Mouse (Mus musculus) embryonic facial prominence, embryonic 14.5 days (tissue): ENCODE results near the gene Tfr2. TPM values are rescaled to one million over a fixed set of nuclear protein-coding genes. Genes with fewer than 3 reads are reported as not detected.

Experiments
- ATAC-seq: fragments of 200-750 bp; cut with Nextera tagmentation; 2 replicates; pipeline ENCODE4 v1.8.0; 2017; ENCODE audit warnings: low read depth, moderate number of reproducible peaks, moderate TSS enrichment
- DNase-seq: peaks from one replicate; pipeline ENCODE4 v3.0.0-alpha.2; 2015; ENCODE audit warnings: low spot score
- H3K27ac ChIP-seq: fragments of 300-500 bp; sonication (generic); replicated peaks from 2 replicates; pipeline ENCODE4 v1.5.1; 2014; ENCODE audit warnings: low read depth, mild to moderate bottlenecking, low read length, moderate library complexity
- H3K27me3 ChIP-seq: fragments of 300-500 bp; sonication (generic); replicated peaks from 2 replicates; pipeline ENCODE4 v1.6.1; 2014; ENCODE audit warnings: low read length; ENCODE audit not compliant: control insufficient read depth, insufficient read depth
- H3K36me3 ChIP-seq: fragments of 300-500 bp; sonication (generic); 2 replicates; pipeline ENCODE4 v1.6.1; 2014; ENCODE audit warnings: low read length, mixed read lengths; ENCODE audit not compliant: control insufficient read depth, insufficient read depth
- H3K4me1 ChIP-seq: fragments of 300-500 bp; sonication (generic); 2 replicates; pipeline ENCODE4 v1.6.1; 2014; ENCODE audit warnings: antibody characterized with exemption, low read length; ENCODE audit not compliant: control insufficient read depth, insufficient read depth
- H3K4me2 ChIP-seq: fragments of 300-500 bp; sonication (generic); 2 replicates; pipeline ENCODE4 v1.6.1; 2014; ENCODE audit warnings: low read depth, mild to moderate bottlenecking, low read length, moderate library complexity, mixed read lengths
- H3K4me3 ChIP-seq: fragments of 300-500 bp; sonication (generic); 2 replicates; pipeline ENCODE4 v1.5.1; 2014; ENCODE audit warnings: low read depth, mild to moderate bottlenecking, low read length
- H3K9ac ChIP-seq: fragments of 300-500 bp; sonication (generic); 2 replicates; pipeline ENCODE4 v1.6.1; 2014; ENCODE audit warnings: low read depth, mild to moderate bottlenecking, low read length, moderate library complexity, mixed read lengths
- H3K9me3 ChIP-seq: fragments of 300-500 bp; sonication (generic); 2 replicates; pipeline ENCODE4 v1.6.1; 2016; ENCODE audit warnings: low read length; ENCODE audit not compliant: control insufficient read depth
- WGBS: fragments of 180-500 bp; shearing (Covaris S2); extraction: QIAGEN DNeasy Blood & Tissue Kit; methylation state at CpG from one replicate; pipeline ENCODE4 v1.1.7; 2014; 5-methylcytosine and 5-hydroxymethylcytosine counted together
- polyA plus RNA-seq: library from polyadenylated mRNA; unstranded; fragments of >200 nt; fragmentation: Nextera tagmentation; extraction: Ambion mirVana; gene quantifications from 2 replicates; pipeline ENCODE4 v1.2.1, GENCODE M21; 2014

Tfr2 gene
- 1.1 and 1.3 TPM in 2 replicates for polyA plus RNA-seq

GRCm38 (mm10) chr5:137569665-137570064, at the start of gene Tfr2:
TSS of gene Tfr2 (plus strand) at chr5:137569840.
- no peak within 1 kb of the TSS for H3K4me2 ChIP-seq
- H3K9me3 ChIP-seq = no peaks in the 10 kb centered on the region
- no peak within 1 kb of the TSS for H3K27ac ChIP-seq
- 32% methylated on average over 9 of the region's 9 CpGs for WGBS
- H3K27me3 ChIP-seq = peaks cover 12% of the 10 kb centered on the region; the same call in 1 of the 2 replicates
- no peak within 1 kb of the TSS for H3K4me3 ChIP-seq
- H3K9ac ChIP-seq = no peak within 1 kb of the TSS
- DNase-seq (peak; percentile 29), ATAC-seq (peak; percentile 50; the same call in 1 of the 2 replicates)
- H3K36me3 ChIP-seq = no peaks in the 10 kb centered on the region
- H3K4me1 ChIP-seq = 0 out of 2 replicates have a peak, but pooled peaks cover 7% of the 10 kb centered on the region

DNA sequence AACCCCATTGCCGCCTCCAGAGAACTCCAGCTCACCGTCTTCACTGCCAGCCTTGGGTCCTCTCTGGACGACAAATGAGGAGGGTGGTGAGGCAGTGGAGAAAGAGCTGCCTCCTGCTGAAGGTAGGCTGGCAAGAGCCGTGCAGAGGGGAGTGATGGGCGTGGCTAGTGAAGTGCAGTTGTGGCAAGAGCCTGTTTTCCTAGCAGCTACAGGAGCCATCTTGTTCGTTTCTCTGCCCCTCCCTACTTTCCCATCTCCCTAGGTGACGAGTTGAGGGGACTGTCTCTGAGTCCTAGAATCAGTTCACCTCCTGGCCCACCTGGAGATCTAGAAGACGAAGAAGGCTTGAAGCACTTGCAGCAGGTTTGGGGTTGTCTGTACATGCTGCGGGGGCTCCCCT, 47.8 kb upstream of the Tfr2 start:
- peaks cover 96% of the 10 kb centered on the region for H3K36me3 ChIP-seq
- DNase-seq (no peak), ATAC-seq (no peak)
- H3K4me3 ChIP-seq = no peak overlapping the region
- 78% methylated on average over 9 of the region's 9 CpGs for WGBS
- H3K27ac ChIP-seq = no peak overlapping the region
- no peaks in the 10 kb centered on the region for H3K27me3 ChIP-seq
- no peaks in the 10 kb centered on the region for H3K4me1 ChIP-seq
- no peak overlapping the region for H3K4me2 ChIP-seq
- H3K9me3 ChIP-seq = no peaks in the 10 kb centered on the region
- no peak overlapping the region for H3K9ac ChIP-seq

DNA sequence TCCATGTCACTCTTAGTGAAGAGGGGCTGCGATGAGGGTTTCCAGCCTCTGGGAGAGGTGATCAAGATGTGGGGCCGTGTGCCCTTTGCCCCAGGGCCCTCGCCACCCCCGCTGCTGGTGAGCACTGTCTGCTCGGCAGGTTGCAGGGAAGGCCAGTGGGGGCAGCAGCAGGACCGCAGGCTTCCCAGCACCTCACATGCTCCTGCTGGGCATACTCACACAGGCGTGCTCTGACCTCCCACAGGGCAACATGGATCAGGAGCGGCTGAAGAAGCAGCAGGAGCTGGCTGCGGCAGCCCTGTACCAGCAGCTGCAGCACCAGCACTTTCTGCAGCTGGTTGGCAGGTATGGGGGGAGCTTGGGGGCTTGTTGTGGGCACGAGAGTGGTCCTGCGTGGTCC, 46.9 kb upstream of the Tfr2 start:
- WGBS = 75% methylated on average over 11 of the region's 11 CpGs

GRCm38 (mm10) chr5:137523396-137524250, 46.0 kb upstream of the Tfr2 start:
- no peak for ATAC-seq
- Histone ChIP-seq H3K4me1 (no peaks in the 10 kb centered on the region), H3K9ac (no peak overlapping the region), H3K4me2 (no peak overlapping the region), H3K36me3 (peaks cover 99% of the 10 kb centered on the region), H3K4me3 (no peak overlapping the region), H3K27ac (no peak overlapping the region), H3K9me3 (no peaks in the 10 kb centered on the region), H3K27me3 (no peaks in the 10 kb centered on the region)
- DNase-seq = no peak
- 84% methylated on average over 23 of the region's 25 CpGs for WGBS

More for the DNA sequence above, 46.9 kb upstream of the Tfr2 start:
- Histone ChIP-seq H3K4me2 (no peak overlapping the region), H3K4me1 (no peaks in the 10 kb centered on the region), H3K9me3 (no peaks in the 10 kb centered on the region), H3K36me3 (peaks cover 99% of the 10 kb centered on the region), H3K9ac (no peak overlapping the region), H3K27me3 (no peaks in the 10 kb centered on the region), H3K4me3 (no peak overlapping the region), H3K27ac (no peak overlapping the region)
- no peak for DNase-seq
- ATAC-seq = no peak

DNA sequence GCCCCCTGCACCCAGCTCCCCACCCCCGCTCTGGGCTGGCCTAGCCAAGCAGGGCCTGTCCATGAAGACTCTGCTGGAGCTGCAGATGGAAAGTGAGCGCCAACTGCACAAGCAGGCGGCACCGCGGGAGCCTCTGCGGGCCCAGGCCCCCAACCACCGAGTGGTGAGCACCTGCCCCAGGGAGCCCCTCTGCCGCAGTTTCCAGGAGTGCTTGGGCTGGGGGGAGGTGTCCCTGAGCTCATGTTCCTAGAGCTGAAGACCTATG, 45.5 kb upstream of the Tfr2 start:
- WGBS = 74% methylated on average over 4 of the region's 8 CpGs
- Histone ChIP-seq H3K4me2 (no peak overlapping the region), H3K27me3 (no peaks in the 10 kb centered on the region), H3K27ac (no peak overlapping the region), H3K4me1 (no peaks in the 10 kb centered on the region), H3K4me3 (no peak overlapping the region), H3K36me3 (peaks cover 99% of the 10 kb centered on the region), H3K9ac (no peak overlapping the region), H3K9me3 (no peaks in the 10 kb centered on the region)
- DNase-seq (no peak), ATAC-seq (no peak)

DNA sequence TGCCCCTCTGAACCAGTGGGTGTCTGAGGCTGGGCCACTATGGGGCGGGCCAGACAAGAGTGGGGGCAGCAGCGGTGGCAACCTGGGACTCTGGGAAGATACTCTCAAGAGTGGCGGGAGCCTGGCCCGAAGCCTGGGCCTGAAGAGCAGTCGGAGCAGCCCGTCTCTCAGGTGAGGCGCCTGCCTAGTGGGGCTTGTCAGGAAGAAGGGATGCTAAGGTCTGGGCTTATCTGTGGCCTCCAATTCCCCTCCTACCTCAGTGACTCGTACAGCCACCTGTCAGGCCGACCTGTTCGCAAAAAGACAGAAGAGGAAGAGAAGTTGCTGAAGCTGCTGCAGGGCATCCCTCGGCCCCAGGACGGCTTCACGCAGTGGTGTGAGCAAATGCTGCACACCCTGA, 45.0 kb upstream of the Tfr2 start:
- H3K27ac ChIP-seq = no peak overlapping the region
- H3K9ac ChIP-seq = no peak overlapping the region
- DNase-seq (no peak), ATAC-seq (no peak)
- WGBS = 83% methylated on average over 12 of the region's 13 CpGs
- peaks cover 99% of the 10 kb centered on the region for H3K36me3 ChIP-seq
- no peaks in the 10 kb centered on the region for H3K4me1 ChIP-seq
- H3K4me2 ChIP-seq = no peak overlapping the region
- H3K4me3 ChIP-seq = no peak overlapping the region
- no peaks in the 10 kb centered on the region for H3K9me3 ChIP-seq
- no peaks in the 10 kb centered on the region for H3K27me3 ChIP-seq

DNA sequence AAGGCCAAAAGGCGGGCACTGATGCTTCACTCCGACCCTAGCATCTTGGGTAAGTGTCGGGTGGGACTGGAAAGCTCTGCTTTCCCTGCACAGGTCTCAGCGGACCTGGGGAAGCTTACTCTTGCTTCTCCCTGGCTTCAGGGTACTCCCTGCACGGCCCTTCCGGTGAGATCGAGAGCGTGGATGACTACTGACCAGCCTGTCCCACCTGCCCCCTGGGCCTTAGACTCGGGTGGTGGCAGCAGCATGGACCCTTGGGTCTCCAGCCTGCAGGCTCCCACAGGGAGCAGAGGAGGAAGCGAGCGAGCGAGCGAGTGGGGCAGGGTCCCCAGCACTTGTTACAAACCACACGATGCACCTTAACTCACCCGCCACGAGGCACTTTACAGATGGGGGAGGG, 44.1 kb upstream of the Tfr2 start:
- no peak for ATAC-seq
- no peaks in the 10 kb centered on the region for H3K9me3 ChIP-seq
- H3K36me3 ChIP-seq = peaks cover 98% of the 10 kb centered on the region
- no peak overlapping the region for H3K4me3 ChIP-seq
- no peak overlapping the region for H3K4me2 ChIP-seq
- no peak for DNase-seq
- no peaks in the 10 kb centered on the region for H3K4me1 ChIP-seq
- H3K27me3 ChIP-seq = no peaks in the 10 kb centered on the region
- H3K27ac ChIP-seq = no peak overlapping the region
- no peak overlapping the region for H3K9ac ChIP-seq
- WGBS = 75% methylated on average over 16 of the region's 16 CpGs

DNA sequence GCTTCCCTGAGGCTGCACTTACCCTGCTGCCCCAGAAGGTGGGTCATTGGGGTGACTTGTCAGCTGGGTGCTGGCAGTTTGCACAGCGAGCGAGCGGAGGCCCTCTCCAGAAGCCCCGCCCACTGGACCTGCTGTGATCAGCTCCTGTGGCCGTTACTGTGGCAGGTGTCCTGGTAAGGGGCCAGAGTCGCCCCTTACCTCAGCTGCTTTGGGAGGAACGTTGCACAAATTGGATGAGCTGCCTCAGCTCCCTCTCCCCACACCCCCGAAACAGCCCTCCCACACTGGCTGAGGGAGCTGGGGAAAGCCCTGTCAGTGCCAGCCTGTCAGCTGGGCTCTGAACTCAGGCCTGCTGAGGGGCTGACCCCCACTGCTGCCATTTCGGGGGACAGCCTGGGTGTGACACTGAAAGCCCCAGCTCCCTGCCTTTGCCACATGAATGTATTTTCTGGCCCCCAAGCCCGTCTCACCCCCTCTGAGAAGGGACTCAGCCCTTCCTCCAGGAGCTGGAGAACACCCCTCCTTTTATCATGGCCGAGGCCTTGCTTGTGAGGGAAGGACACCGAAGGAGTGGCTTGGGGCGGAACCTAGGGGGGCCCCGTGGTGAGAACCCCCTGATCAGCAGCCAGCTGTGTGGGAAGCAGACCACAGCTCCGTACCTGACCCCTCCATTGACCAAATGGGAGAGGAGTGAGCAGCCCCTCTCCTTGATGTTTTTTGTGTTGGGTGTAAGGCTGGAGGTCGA, 43.3 kb upstream of the Tfr2 start:
- H3K9ac ChIP-seq = no peak overlapping the region
- H3K27ac ChIP-seq = 0 out of 2 replicates have a peak overlapping the region, but pooled peaks have one; percentile 15
- H3K9me3 ChIP-seq = no peaks in the 10 kb centered on the region
- H3K4me1 ChIP-seq = no peaks in the 10 kb centered on the region
- H3K4me3 ChIP-seq = no peak overlapping the region
- ATAC-seq (no peak), DNase-seq (peak; percentile 51)
- WGBS = 62% methylated on average over 16 of the region's 16 CpGs
- H3K27me3 ChIP-seq = no peaks in the 10 kb centered on the region
- no peak overlapping the region for H3K4me2 ChIP-seq
- H3K36me3 ChIP-seq = peaks cover 89% of the 10 kb centered on the region
